Mouse (Mus musculus) intestine, postnatal 0 days (tissue): Measurements from ENCODE around the gene Pigt. TPM values are rescaled to one million over a fixed set of nuclear protein-coding genes. Genes with fewer than 3 reads are reported as not detected.

Experiments used
- ATAC-seq: fragments of 200-750 bp; cut with Nextera tagmentation; 2 replicates; pipeline ENCODE4 v1.8.0; 2017; ENCODE audit warnings: mild to moderate bottlenecking, moderate TSS enrichment, moderate library complexity
- H3K27ac ChIP-seq: fragments of 300-500 bp; sonication (generic); 2 replicates; pipeline ENCODE4 v1.5.1; 2014; ENCODE audit warnings: mild to moderate bottlenecking, low read depth, low read length, moderate library complexity
- H3K27me3 ChIP-seq: fragments of 300-500 bp; sonication (generic); replicated peaks from 2 replicates; pipeline ENCODE4 v1.6.1; 2014; ENCODE audit warnings: low read length, mixed read lengths; ENCODE audit not compliant: control insufficient read depth, insufficient read depth
- H3K36me3 ChIP-seq: fragments of 300-500 bp; sonication (generic); 2 replicates; pipeline ENCODE4 v1.6.1; 2014; ENCODE audit warnings: mild to moderate bottlenecking, moderate library complexity; ENCODE audit not compliant: control insufficient read depth, insufficient read depth
- H3K4me1 ChIP-seq: fragments of 300-500 bp; sonication (generic); replicated peaks from 2 replicates; pipeline ENCODE4 v1.6.1; 2014; ENCODE audit warnings: antibody characterized with exemption, low read length, mixed read lengths; ENCODE audit not compliant: control insufficient read depth, insufficient read depth
- H3K4me2 ChIP-seq: fragments of 300-500 bp; sonication (generic); replicated peaks from 2 replicates; pipeline ENCODE4 v1.6.1; 2014; ENCODE audit warnings: low read depth, mild to moderate bottlenecking, moderate library complexity
- H3K4me3 ChIP-seq: fragments of 300-500 bp; sonication (generic); 2 replicates; pipeline ENCODE4 v1.5.1; 2014; ENCODE audit warnings: low read depth, low read length
- H3K9ac ChIP-seq: fragments of 300-500 bp; sonication (generic); 2 replicates; pipeline ENCODE4 v1.6.1; 2014; ENCODE audit warnings: mild to moderate bottlenecking, low read depth, low read length
- H3K9me3 ChIP-seq: fragments of 300-500 bp; sonication (generic); 2 replicates; pipeline ENCODE4 v1.6.1; 2016; ENCODE audit warnings: mixed run types; ENCODE audit not compliant: control insufficient read depth
- CTCF ChIP-seq: sonication (generic); IDR thresholded peaks from 2 replicates; pipeline ENCODE4 v1.5.1; 2016; ENCODE audit warnings: low read depth, mild to moderate bottlenecking, control low read depth, antibody characterized with exemption, moderate library complexity
- WGBS: fragments of 180-500 bp; shearing (Covaris S2); extraction: QIAGEN DNeasy Blood & Tissue Kit; methylation state at CpG from one replicate; pipeline ENCODE4 v1.1.7; 2014; 5-methylcytosine and 5-hydroxymethylcytosine counted together
- polyA plus RNA-seq: library from polyadenylated mRNA; unstranded; fragments of >200 nt; fragmentation: Nextera tagmentation; extraction: Ambion mirVana; gene quantifications from 2 replicates; pipeline ENCODE4 v1.2.1, GENCODE M21; 2015

Gene Pigt
- polyA plus RNA-seq, 1 experiment from 2014 or later: 83.0 TPM

- peaks cover 16% of the 10 kb centered on the region for H3K4me1 ChIP-seq
- no peak overlapping the region for H3K9ac ChIP-seq
- no peaks in the 10 kb centered on the region for H3K36me3 ChIP-seq
- TF ChIP-seq CTCF: no peak
- WGBS: 69% methylated on average over 14 of the region's 14 CpGs
- H3K27ac ChIP-seq: no peak overlapping the region
- no peaks in the 10 kb centered on the region for H3K27me3 ChIP-seq
- no peak overlapping the region for H3K4me2 ChIP-seq
- no peak overlapping the region for H3K4me3 ChIP-seq
- H3K9me3 ChIP-seq: no peaks in the 10 kb centered on the region
- no peak for ATAC-seq
Measured at GRCm38 (mm10) chr2:164453047-164453757, 44.1 kb upstream of the Pigt start.

- 62% methylated on average over 7 of the region's 7 CpGs for WGBS
- TF ChIP-seq CTCF: no peak
- Histone ChIP-seq H3K4me1 (peaks cover 16% of the 10 kb centered on the region), H3K27ac (no peak overlapping the region), H3K9ac (no peak overlapping the region), H3K4me2 (no peak overlapping the region), H3K4me3 (no peak overlapping the region), H3K27me3 (no peaks in the 10 kb centered on the region), H3K36me3 (no peaks in the 10 kb centered on the region), H3K9me3 (no peaks in the 10 kb centered on the region)
- no peak for ATAC-seq
Measured at GRCm38 (mm10) chr2:164453887-164454500, 43.3 kb upstream of the Pigt start.

DNA sequence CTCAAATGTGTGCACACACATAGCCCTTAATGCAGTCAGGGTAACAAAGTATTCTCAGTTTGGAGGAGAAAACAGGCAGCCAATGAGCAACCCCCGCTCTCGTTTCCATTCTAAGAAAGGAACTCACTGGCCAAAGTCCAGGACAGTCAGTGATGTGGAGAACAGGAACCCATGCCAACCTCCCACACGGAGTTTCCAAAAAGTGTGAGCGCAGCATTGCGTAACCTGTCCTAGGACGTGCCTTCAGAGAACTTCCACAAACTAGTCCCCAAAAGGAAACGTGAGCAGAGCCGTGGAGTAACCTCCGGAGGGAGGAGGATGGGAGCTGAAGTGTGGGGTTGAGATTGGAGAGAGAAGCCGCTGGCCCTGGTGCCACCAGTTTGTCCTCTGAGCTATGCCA is 42.5 kb upstream of the Pigt start:
- Histone ChIP-seq H3K9me3 (no peaks in the 10 kb centered on the region), H3K27me3 (no peaks in the 10 kb centered on the region), H3K4me1 (peaks cover 16% of the 10 kb centered on the region; the same call in 1 of the 2 replicates), H3K4me3 (no peak overlapping the region), H3K36me3 (no peaks in the 10 kb centered on the region), H3K9ac (no peak overlapping the region), H3K4me2 (0 out of 2 replicates have a peak overlapping the region, but pooled peaks have one; percentile 3), H3K27ac (peak overlapping the region; percentile 64; the same call in 1 of the 2 replicates)
- ATAC-seq: no peak
- no peak for TF ChIP-seq CTCF
- WGBS: 30% methylated on average over 10 of the region's 10 CpGs

DNA sequence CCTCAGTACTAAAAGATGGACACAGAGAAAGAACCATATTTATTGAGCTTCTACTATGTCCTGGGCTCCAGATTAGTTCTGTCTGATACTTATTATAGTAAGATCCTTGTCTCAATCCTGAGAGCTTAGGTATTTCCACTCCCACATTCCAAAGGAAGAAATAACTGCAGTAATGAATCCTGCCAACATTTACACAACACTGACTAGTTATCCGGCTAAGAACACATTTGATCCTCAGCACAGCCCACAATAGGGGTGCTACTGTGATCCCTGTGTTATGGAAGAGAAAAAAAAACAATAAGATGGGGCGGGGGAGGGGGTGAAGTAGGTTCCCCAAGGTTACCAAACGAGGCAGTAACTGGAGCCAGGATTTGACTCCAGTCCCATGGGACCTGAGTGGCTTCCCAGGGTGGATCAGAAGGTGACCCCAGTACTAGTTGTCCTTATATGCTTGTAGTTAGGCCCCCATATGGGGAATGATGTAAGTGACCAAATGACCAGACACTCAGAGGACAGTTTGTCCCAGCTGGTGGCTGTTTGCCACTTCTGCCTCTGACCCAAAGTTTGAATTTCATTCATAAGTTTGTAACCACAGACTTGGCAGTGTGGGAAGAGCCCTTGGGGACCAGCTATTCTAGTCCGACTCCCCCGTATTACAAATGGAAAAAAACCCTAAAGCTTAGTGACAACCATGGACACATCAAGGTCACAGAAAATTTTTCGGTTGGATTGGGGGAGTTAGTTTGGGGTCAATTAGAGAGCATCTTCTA is 41.7 kb upstream of the Pigt start:
- H3K27me3 ChIP-seq: no peaks in the 10 kb centered on the region
- no peaks in the 10 kb centered on the region for H3K36me3 ChIP-seq
- H3K9ac ChIP-seq: no peak overlapping the region
- ATAC-seq: no peak
- no peaks in the 10 kb centered on the region for H3K9me3 ChIP-seq
- TF ChIP-seq CTCF: no peak
- H3K27ac ChIP-seq: peak overlapping the region; percentile 64; the same call in 1 of the 2 replicates
- peaks cover 16% of the 10 kb centered on the region; the same call in 1 of the 2 replicates for H3K4me1 ChIP-seq
- 61% methylated on average over 6 of the region's 6 CpGs for WGBS
- H3K4me3 ChIP-seq: no peak overlapping the region
- peak overlapping the region; percentile 3; the same call in 1 of the 2 replicates for H3K4me2 ChIP-seq

DNA sequence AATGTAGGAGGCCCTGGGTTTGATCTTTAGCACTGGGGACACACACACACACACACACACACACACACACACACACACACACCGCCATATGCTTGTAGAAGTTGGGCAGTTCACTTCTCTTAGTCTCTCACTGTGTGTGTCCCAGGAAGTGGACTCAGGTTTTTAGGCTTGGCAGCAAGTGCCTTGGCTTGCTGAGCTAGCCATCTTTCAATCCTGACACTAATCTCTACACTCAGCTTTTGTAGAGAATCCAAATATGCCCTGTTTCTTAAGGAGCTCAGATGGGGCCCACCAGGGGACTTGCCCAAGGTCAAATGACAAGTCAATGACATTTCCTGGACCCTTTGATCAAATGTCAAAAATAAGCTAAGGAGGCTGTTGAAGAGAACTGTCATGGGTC is 40.9 kb upstream of the Pigt start:
- Histone ChIP-seq H3K36me3 (no peaks in the 10 kb centered on the region), H3K4me3 (no peak overlapping the region), H3K4me1 (peaks cover 16% of the 10 kb centered on the region; the same call in 1 of the 2 replicates), H3K9me3 (no peaks in the 10 kb centered on the region), H3K9ac (no peak overlapping the region), H3K27ac (peak overlapping the region; percentile 79), H3K27me3 (no peaks in the 10 kb centered on the region), H3K4me2 (peak overlapping the region; percentile 60)
- no peak for TF ChIP-seq CTCF
- WGBS: 46% methylated on average over 1 of the region's 1 CpGs
- no peak for ATAC-seq

DNA sequence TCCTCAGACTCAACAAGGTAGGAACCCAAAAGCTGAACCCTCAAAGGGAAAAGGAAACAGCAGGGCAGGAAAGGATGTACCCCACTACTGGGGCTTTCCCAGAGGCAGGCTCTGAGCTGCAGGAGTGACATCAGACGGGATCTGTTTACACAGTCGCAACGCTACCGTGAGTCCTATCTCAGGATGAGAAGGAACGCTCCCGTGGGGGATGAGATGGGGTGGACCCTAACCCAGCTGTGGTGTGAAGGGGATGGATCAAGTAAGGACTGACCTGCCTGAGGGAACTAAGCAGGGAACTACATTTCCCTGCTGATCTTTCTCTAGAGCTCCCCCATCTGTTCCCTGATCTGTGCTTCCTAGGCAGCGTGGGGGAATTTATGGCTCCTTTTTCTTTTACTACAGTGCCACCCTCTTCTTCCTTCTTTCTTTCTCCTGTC is 40.4 kb upstream of the Pigt start, which contains the start of gene Sys1:
TSS of gene Sys1 (plus strand) at position 101 of the 437 bp plus-strand sequence.
- Histone ChIP-seq H3K4me1 (peaks cover 18% of the 10 kb centered on the region; the same call in 1 of the 2 replicates), H3K4me3 (peak within 1 kb of the TSS; percentile 20; the same call in 1 of the 2 replicates), H3K36me3 (no peaks in the 10 kb centered on the region), H3K27ac (peak within 1 kb of the TSS; percentile 79), H3K9ac (no peak within 1 kb of the TSS), H3K4me2 (peak within 1 kb of the TSS; percentile 60), H3K27me3 (no peaks in the 10 kb centered on the region), H3K9me3 (no peaks in the 10 kb centered on the region)
- no peak for ATAC-seq
- TF ChIP-seq CTCF: peak; percentile 63
- WGBS: under 1% methylated on average over 7 of the region's 7 CpGs
